Mouse (Mus musculus): ENCODE measurements around the gene Zbtb20. TPM values are rescaled to one million over a fixed set of nuclear protein-coding genes. Genes with fewer than 3 reads are reported as not detected.

Gene Zbtb20
- total RNA-seq, 2 experiments from 2014 or later, result 108 to 119 TPM

DNA sequence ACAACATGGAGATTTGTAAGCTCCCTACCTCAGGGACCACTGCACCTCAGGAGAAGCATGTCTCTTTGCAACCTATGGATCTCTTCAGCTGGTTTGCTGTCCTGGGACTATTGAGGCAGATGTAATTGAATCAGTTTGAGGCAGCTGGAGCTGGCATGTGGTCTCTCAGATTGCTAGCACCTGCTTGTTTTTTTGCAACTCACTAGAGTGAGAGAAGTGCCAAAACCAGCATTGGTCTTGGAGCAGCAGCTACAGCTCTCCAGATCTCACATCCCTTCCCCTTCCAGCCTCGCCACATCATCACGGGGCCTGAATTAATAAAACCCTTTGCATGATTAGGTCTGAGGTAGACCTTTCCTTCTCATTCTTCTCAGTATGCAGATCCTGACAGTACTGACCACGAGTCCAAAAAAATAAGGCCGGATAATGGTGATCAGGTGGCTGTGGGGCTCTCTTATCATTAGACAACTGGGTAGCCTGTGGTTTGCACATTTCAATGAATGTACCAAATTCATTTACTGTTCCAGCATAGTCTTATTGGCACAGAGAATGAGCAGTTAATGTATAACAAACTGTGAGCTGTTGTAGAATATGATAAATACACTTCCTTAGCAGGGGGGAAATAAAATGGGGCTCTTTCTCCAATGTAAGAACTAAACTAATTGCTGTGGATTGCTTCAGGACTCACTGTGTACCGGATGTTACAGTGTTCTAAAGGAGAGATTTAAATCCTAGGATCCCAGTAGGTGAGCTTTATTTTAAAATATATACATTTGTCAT lies 205.4 kb downstream of the Zbtb20 start:
- peak; percentile 10 for DNase-seq

DNA sequence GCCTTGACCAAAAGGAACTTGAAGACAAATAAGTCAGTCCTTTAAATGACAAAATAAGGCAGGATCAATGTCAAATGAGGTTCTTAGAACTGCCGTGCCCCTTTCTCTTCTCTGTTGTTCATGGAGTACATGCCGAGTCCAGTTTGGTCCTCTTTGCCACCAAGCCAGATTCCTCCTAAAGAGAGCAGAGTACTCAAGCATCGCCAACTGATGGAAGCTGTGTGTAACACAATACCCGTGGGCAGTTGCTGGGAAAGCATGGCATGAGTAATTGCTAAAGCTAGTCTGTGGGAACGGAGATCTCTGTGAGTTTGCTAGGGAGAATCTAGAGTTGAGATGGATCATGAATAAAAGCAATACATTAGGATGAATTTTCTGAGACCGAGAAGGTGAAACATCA lies 206.3 kb downstream of the Zbtb20 start:
- DNase-seq, result peak; percentile 13

DNA sequence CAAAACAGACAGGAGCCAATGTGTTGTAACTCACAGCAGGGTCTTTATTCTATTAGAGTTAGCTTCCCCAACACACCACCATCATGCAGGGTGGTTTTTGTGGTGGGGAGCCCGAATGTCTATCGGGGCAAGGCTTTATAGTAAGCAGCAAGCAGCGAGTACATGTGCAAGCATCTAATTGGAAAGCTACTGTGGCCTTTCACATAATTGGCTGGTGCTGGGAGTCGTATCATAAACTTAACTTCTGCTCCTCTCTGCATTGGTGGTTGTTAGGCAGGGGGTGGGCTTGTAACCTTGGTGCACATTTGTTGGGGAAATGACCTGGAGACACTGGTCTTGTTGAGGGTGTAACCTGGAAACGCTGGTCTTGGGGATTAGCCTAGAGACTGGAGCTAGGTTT lies 207.1 kb downstream of the Zbtb20 start:
- no peak for DNase-seq

DNA sequence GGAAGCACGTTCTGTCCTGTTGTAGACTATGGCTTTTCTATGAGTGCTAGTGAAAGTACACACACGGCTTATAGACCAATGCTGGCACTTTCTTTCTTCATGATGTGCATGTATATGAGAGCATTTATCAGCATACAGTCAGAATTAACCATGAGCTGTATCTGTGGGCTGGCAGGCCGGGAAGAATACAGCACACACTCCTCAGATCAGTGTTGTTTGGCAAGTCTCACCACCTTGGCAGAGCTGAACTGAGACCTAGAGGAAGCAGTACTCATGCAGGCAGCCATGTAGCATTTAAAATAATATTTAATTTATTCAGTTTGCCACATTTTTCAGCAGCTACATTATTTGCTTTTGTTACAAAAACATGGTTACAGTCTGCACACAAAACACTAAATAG lies 214.5 kb downstream of the Zbtb20 start:
- no peak for DNase-seq

DNA sequence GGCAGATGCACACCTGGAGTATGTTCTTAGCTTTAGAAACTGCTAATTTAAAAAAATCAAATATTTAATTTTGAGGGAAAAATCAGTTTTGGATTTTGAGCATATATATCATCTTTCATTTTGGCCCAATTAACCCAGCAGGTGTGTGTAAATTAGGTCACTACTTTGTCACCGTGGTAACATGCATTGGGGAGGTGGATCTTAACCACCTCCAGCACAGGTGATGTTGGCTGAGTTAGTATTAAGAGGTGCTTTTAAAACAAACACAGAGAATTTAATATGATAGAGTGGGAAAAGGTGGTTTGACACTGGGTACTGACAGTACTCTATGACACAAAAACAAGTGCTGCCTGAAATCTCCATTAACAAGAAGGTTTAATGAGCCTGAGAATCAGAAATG lies 218.5 kb downstream of the Zbtb20 start:
- no peak for DNase-seq

DNA sequence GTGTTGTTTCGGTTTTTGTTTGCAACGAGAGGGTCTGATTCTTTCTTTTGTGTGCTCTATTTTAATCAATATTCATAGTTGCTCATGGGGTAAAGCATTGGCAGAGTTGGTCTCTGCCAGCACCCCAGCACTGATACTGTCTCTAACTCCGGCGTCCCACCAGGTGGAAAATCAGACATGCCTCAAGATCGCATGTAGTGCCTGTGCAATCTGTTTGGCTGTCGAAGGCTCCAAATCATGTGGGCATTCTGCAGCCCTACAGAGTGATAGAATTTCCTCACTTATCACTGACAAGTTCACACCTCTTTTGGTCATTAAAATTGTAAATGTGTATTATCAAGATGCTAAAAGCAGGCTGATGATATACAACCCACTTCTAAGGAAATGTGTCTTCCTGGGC lies 219.1 kb downstream of the Zbtb20 start:
- DNase-seq, result no peak

DNA sequence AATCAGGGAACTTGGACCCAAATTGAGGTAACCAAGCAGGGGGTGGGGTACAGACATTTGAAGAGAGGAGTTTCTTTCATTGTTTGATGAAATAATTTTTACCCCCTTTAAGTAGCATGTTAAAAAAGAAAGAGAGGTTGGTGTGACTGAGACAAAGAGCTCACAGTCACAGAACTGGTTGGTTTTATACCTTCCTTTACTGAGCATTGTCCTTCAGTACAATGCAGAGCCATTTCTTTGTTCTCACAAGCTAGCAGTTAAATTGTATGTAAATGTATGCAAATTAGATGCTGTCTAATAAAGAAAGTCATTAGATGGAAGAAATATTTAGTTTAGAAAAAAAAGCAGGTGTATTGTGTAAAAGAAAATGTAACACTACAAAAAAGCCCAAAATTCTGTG lies 220.4 kb downstream of the Zbtb20 start:
- DNase-seq, result no peak

DNA sequence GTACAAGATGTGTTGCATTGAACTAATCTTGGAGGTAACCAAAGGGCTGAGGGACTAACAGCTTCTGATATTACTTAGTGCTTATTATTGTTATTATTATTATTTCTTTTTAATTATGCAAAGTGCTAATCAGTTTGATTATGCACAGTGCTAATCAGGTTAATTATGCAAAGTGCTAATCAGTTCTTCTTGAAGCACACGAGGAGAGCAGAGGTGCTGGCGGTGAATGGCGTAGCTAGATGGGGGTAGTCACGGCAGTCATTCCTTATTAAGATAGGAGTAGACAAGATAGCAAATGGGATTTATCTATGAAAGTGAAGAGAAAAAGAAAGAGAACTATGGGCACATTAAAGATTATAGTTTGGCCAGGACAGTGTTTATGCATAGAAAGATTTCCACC lies 222.5 kb downstream of the Zbtb20 start:
- no peak for DNase-seq

DNA sequence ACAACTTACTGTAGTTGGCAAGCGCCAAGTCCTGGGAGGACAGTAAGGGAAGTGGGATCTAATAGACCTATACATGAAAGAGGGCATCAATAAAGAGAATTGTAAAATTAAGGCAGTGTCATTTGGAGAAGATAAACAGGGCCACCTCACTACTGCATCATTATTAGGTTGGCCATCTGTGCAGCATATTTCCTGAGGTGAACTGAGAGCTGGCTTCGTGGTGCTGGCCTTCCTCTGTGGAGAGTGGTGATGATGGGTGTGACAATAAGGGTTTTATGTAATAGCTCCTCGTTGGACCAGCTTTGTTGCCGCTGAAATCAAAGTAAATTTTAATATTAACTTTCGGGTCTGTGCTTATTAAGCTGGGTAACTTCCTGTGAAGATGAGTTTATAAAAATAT lies 223.0 kb downstream of the Zbtb20 start:
- no peak for DNase-seq

DNA sequence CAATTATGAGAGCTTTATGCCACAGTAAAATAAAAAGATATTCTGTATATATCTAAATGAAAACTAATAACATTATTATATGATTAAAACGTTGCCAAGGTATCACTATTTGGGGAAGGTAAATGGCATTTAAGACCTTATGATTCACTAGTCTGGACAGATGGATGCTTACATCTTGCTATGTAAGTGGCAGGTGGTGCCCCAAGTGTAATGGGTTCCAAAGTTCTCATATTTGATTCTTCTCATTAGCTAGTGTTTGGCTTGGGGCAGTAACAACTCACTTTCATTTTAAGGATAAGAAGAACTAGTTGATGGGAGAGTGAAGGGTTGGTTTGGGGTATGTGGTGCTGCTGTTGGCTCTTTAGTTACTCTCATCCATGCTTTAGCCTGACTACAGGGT lies 235.6 kb downstream of the Zbtb20 start:
- DNase-seq, result no peak

DNA sequence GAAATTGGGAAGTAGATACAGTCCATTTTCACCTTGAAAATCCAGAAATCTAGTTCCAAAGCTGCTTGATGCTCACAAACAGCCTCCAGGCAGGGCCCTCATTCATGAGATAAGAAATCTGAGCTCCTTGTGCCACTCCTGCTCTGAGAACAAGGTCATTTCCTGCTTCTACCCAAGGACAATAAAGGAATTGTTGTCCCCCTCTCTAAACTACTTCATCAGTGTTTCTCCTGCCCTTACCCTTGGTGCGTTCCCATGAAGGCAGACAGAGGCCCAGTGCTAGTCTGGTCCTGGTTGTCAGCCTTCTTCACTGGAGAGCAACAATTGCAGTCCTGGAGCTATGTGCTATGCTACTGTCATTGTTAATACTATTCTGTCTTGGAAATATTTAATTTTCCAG lies 238.3 kb downstream of the Zbtb20 start:
- no peak for DNase-seq

DNA sequence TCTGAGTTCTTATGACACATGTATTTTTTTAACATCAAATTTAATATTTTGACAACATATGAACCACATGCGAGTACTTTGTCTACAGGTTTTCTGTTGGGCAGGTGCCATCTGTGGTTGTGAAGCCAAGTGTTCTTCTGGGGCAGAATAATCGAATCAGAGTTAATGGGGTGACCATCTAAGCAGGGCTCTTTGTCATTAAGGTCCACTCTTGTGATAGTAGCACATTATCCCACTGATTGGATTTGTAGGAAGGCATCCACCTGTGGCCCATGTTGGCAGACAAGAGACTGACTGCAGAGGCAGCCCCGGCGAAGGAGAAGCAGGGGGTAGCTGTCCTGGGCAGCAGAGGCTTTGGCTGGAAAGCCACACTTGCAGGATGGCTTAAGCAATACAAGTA lies 254.3 kb downstream of the Zbtb20 start:
- DNase-seq, result no peak

DNA sequence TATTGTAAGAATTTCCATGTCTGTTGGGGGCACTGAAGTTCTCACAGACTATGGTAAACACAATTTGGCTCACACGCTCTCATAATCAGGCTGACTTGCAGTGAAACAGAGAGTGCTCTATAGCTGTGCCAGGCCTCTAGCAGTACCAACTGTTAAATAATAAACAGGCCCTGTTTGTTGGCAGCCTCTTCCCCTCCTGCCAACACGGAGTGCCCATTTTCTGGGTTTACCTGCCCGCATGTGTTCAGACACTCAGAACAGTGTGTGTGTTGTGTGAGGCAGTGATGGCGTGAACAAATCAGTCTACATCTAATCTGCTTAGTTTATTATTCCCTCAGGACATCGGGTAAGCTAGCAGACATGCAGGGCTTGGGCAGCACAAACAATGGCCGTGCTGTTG lies 254.9 kb downstream of the Zbtb20 start:
- no peak for DNase-seq

DNA sequence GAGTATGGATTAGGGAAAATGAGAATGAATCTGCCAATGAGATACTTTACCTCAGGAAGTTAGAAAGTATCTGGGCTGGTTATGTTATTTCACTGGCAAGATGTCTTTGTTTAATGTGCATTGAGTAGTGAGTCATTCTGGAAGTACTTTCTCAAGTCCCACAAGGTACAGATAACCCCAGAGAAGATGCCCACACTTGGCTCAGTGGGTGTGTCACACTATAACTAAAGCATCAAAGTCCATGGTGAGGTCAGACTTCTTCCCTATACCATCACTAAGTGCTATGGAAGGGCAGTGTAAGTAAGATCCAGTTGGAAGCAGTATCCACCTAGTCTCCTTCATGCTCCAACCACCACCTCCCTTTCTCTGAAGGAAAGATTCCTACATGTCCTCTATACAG lies 255.4 kb downstream of the Zbtb20 start:
- no peak for DNase-seq

DNA sequence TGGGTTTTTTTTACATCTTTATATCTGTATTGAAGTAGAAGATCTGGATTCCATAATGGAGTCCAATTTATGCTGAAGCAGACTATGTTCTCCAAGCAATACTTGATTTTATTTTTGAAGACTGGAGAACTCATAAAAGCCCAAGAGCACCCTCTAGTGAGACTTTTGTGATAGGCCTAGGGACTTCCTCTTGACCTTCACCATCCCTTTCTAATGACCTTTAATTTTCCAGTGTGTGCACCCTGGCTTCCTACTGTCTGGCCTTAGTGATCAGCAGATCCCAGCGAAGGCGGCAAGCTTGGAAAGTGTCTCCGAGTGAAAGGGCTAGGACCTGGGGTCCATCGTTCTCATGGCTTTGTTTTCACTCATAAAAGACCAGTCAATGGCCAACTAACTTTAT lies 292.8 kb downstream of the Zbtb20 start:
- DNase-seq, result no peak

DNA sequence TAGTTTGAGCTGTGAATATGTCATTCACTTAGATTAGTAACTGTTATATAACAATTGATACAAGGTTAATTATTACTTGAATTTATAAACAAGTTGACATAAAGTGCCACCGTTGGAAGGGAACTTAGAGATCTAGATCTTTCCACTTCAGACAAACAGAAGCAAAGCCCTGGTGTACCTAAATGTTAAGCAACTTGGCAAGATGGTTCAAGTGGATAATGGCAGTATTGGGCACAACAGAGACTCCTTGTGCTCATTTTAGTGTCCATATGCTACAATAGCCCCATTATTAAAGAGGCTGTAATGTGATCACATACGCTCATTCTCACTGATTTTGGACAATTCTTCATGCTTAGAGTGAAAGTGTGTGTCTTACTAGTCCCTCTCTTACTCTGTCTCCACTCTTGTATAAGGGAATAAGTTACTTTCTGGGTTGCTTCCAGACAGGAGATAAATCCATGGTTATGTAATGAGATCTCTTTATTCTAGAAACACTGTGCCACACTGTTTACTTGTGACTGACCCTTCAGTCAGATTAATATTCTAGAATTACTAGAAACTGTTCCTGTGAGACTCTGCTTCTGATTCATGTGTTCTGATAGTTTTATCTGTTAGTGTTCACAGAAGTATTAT lies 293.7 kb downstream of the Zbtb20 start:
- no peak for DNase-seq

DNA sequence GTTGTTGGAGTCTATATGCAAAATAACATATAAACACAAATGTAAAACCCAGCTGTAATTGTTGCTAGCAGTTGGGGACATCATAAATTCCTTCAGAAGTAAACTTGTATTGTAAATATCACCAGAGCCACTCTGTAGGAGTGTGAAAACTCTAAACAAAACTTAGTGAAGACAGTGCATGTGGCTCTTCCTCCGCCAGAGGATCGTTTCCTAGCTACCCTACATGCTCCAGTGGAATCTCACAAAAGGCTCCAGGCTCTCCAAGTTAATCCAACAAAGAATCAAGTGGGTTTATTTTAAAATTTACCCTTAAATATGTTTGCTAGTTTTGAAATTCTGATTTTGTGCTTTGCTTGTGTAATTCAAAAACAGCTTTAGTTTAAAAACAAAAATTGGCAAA lies 296.5 kb downstream of the Zbtb20 start:
- DNase-seq, result no peak

DNA sequence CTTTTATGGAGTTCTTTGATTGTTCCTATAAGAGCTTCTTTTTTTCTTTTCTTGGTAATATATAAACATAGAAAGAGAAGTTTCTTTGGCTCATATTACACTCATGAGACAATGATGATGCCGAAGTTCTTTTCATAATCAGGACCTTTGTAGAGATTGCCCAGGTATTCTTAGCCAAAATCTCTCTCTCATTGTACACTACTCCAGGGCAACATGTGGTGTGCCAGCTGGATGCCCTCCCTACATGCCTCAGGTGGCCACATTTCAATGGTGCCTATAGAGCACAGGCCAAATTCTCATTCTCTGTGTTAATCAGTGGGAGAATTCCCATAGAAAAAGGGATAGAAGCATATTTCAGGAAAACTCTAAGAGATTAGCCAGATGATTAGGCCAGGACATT lies 297.2 kb downstream of the Zbtb20 start:
- no peak for DNase-seq

DNA sequence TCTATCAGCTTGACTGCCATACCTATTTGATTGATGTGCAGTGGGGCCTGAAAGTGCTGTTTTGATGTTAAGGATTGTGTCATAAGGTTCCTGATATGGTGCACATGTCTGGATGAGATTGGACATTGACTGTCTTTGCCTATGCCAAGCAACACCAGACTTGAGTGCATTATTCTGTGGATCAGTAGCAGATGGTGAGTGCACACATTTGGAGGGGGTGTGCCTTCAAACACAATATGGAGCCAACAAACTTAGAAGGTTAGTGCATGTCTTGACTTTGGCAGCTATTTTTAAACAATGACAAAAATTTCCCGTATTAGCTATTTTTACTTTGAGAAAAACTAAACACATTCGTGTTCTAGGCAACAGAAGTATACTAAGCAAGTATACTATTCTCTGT lies 299.1 kb downstream of the Zbtb20 start:
- DNase-seq, result no peak

DNA sequence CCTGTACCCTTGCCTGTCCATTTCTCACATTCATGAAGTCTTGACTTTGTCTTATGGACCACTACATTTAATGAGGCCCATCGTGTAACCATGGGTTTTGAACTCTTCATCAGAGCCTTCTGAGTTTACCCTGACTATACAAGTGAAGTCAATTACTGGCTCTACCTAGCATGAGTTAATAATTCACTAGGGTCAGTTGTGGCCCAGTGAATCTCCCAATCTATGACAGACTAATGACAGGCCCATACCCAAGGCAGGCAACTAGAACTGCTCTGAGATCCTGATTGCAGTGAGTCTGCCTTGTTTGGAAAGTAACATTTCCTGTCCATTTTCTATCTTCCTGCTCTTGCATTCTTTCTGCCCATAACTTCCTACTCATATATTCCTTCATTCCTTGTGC lies 305.4 kb downstream of the Zbtb20 start:
- no peak for DNase-seq

DNA sequence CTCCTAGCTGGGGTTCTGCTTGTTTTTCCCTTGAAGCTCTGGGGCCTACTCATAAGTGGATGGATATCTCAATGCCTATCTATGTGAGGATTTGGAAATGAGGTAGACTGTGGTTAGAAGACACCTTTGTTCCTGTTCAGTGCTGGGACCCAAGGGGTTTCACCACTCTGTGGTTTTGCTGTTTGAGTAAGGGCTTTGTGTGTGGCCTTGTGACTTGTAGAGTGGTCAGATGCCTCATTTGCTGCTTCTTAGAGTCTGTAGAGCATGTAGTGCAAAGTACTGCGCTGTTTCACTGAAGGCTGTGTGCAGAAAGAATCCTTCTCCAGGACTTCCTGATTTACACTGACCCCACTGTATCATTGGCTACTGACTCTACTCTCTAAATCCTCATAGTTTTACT lies 314.7 kb downstream of the Zbtb20 start:
- no peak for DNase-seq

DNA sequence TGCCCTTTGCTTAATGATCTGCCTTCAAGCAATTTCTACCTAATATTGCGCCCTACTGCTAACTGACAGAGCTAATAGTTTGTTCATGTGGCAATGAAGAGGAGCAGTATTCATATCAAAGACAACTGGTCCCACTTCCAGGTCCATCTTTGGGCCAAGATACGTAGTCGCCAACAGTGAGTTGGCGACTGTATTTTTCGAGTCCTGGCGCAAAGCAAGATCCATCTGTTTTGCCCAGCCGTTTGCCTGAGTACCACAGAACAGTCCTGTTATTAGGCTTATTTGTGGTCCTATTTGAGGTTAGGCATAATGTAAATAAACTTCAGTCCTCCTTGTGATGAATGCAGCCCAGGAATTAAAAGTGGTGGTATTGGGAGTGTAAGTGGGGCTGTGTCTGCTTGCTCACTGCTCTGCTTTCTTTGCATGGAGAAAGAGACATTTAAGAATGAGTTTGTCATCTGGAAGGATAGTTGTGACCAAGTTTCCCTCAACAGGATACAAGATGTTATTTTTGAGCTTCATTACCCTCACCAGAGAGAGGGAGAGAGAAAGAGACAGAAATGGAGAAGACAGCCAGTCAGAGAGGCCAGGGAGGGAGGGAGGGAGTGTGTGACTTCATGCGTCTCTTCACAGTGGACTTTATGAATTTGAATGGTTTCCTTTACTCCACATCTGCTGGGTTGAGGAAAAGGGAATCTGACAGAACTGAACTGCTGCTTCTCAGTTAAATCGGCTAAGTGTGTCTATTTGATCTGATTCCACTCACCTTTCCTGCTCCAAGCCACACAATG lies 315.6 kb downstream of the Zbtb20 start:
- peak; percentile 4 for DNase-seq

DNA sequence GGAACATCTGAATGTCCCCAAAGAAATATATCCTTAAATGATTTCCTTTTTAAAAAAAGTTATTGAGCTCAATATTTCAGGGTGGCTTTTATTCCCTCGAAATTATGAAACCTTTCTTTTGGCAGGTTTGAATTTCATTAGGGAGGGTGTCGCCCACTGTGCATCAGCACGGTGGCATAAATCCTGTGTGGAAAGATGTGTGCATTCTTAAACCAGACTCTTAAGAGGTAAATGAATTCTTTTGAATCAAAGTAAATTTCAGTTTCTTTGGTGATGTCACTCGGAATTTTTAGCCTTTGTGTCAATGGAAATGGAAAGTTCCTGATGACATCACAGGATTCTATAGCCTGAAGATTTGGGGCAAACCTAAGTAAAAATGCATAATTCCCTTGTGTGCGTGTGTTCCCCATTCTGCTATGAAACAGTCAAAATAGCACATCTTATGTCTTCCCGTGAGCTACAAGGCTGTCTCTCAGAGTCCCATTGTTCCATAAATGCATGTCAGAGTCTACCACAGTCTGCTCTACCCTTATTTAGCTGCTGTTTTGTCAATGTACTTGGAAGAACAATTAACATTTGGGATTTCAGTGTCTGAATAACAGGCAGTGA lies 318.1 kb downstream of the Zbtb20 start:
- no peak for DNase-seq

All from gastrocnemius, postnatal 10 days (tissue).